8 mouse cellular contexts compared by ENCODE assay signal in genomic region chr4:128727019-128727720, GRCm38 (mm10). TPM values are rescaled to one million over a fixed set of nuclear protein-coding genes. Genes with fewer than 3 reads are reported as not detected.
DNase-seq lines count a peak whose midpoint lies in the region; ATAC-seq and TF ChIP-seq lines count a peak whose summit lies in the region.

No protein-coding gene starts in this region.

- no peaks in the 10 kb centered on the region for H3K27me3 ChIP-seq in hindbrain, embryonic 16.5 days (replicated peaks; ENCODE audit: control insufficient read depth, insufficient read depth, low read length)
- H3K27me3 ChIP-seq in megakaryocyte, embryonic 14.5 days (replicated peaks) = peaks cover 2% of the 10 kb centered on the region

- peaks cover 4% of the 10 kb centered on the region; the same call in 1 of the 2 replicates for H3K36me3 ChIP-seq in hindbrain, embryonic 16.5 days (ENCODE audit: control insufficient read depth, insufficient read depth, low read length)
- peaks cover 72% of the 10 kb centered on the region for H3K36me3 ChIP-seq in megakaryocyte, embryonic 14.5 days (replicated peaks; ENCODE audit: low read length)

- DNase-seq in R1 (ENCODE audit: low read depth, low spot score) = peak; percentile 47
- DNase-seq in cerebellum, postnatal 25 days = peak; percentile 89 to 95
- DNase-seq in gastrocnemius, adult 2 months = peak; percentile 93
- peak; percentile 68 to 92 for DNase-seq in left cerebral cortex, postnatal 10 days (ENCODE audit: extremely low spot score in 1 of 2, low spot score in 2 of 2)
- DNase-seq in right cerebral cortex, postnatal 14 days = peak; percentile 80
- peak; percentile 75 to 80 for DNase-seq in urinary bladder, postnatal 36 days (ENCODE audit: low spot score in 2 of 2)

- H3K4me3 ChIP-seq in gastrocnemius, adult 2 months = peak overlapping the region; percentile 95
- peak overlapping the region; percentile 87 for H3K4me3 ChIP-seq in hindbrain, embryonic 16.5 days (ENCODE audit: low read length)
- peak overlapping the region; percentile 96 for H3K4me3 ChIP-seq in megakaryocyte, embryonic 14.5 days (replicated peaks)

- H3K4me1 ChIP-seq in hindbrain, embryonic 16.5 days (ENCODE audit: control insufficient read depth, insufficient read depth, low read depth, low read length) = peaks cover 42% of the 10 kb centered on the region
- peaks cover 60% of the 10 kb centered on the region for H3K4me1 ChIP-seq in megakaryocyte, embryonic 14.5 days

- peak overlapping the region; percentile 92 for H3K27ac ChIP-seq in gastrocnemius, adult 2 months
- peak overlapping the region; percentile 97 for H3K27ac ChIP-seq in hindbrain, embryonic 16.5 days (ENCODE audit: low read depth, low read length)

- WGBS in hindbrain, embryonic 16.5 days = 7% methylated on average over 17 of the region's 68 CpGs

- intact Hi-C loops in gastrocnemius, adult 2 months (cut with DNase I) = loop anchor here (5.0 kb wide), 1 partner anchor 50 kb away; no protein-coding TSS in a partner anchor
- intact Hi-C loops in left cerebral cortex, postnatal 10 days (cut with DNase I) = no loop called here

- no peak for TF ChIP-seq CTCF in gastrocnemius, adult 2 months (IDR thresholded peaks at IDR 0.05)

- ATAC-seq in hindbrain, embryonic 16.5 days = peak; percentile 91

- H3K4me2 ChIP-seq in hindbrain, embryonic 16.5 days (ENCODE audit: low read length) = peak overlapping the region; percentile 63

- H3K9me3 ChIP-seq in hindbrain, embryonic 16.5 days (ENCODE audit: control insufficient read depth, low read length) = no peaks in the 10 kb centered on the region
- no peaks in the 10 kb centered on the region for H3K9me3 ChIP-seq in megakaryocyte, embryonic 14.5 days

- H3K9ac ChIP-seq in hindbrain, embryonic 16.5 days (ENCODE audit: low read depth, low read length) = peak overlapping the region; percentile 98

RNA-seq across cellular contexts. Expression of gene A3galt2, which starts 28.0 kb away (rescaled TPM):
- total RNA-seq in gastrocnemius, adult 2 months (2021) = under 1 TPM; 0.10 to 0.14 TPM
- polyA plus RNA-seq in hindbrain, embryonic 16.5 days (2015; fragmentation: Nextera tagmentation; extraction: Ambion mirVana) = 0.23 and 0.36 TPM in 2 replicates
- under 1 TPM; 0.45 to 0.47 TPM for total RNA-seq in left cerebral cortex, postnatal 10 days (2021)
- 0.49 TPM in 1 of 2 replicates, not detected in the other for polyA plus RNA-seq in megakaryocyte, embryonic 14.5 days (2012; ENCODE audit: insufficient read depth, low replicate concordance)

Comparison
In these comparisons a context has a peak if more than half of its experiments do, and no peak if none do; other contexts are left out.
1. Peak in every context shown above with its lines: DNase-seq, ATAC-seq, H3K4me3 ChIP-seq and H3K27ac ChIP-seq.